Mouse (Mus musculus) forebrain, embryonic 13.5 days (tissue): ENCODE measurements around the gene Acer3. TPM values are rescaled to one million over a fixed set of nuclear protein-coding genes. Genes with fewer than 3 reads are reported as not detected.
A peak's percentile ranks its signal among the peaks of the same experiment; 100 is the strongest.

Source experiments
- ATAC-seq: fragments of 200-750 bp; cut with Nextera tagmentation; 2 replicates; pipeline ENCODE4 v1.8.0; 2017
- H3K27ac ChIP-seq: fragments of 300-500 bp; sonication (generic); 2 replicates; pipeline ENCODE4 v1.5.1; 2015; ENCODE audit warnings: inconsistent platforms, mild to moderate bottlenecking, moderate library complexity
- H3K27me3 ChIP-seq: fragments of 300-500 bp; sonication (generic); 2 replicates; pipeline ENCODE4 v1.6.1; 2015; ENCODE audit warnings: mild to moderate bottlenecking, inconsistent platforms
- H3K36me3 ChIP-seq: fragments of 300-500 bp; sonication (generic); 2 replicates; pipeline ENCODE4 v1.6.1; 2015; ENCODE audit warnings: mild to moderate bottlenecking, inconsistent platforms; ENCODE audit not compliant: poor library complexity, severe bottlenecking
- H3K4me1 ChIP-seq: fragments of 300-500 bp; sonication (generic); 2 replicates; pipeline ENCODE4 v1.6.1; 2015; ENCODE audit warnings: inconsistent platforms
- H3K4me2 ChIP-seq: fragments of 300-500 bp; sonication (generic); 2 replicates; pipeline ENCODE4 v1.6.1; 2015; ENCODE audit warnings: inconsistent platforms, mild to moderate bottlenecking, moderate library complexity
- H3K4me3 ChIP-seq: fragments of 300-500 bp; sonication (generic); 2 replicates; pipeline ENCODE4 v1.5.1; 2015; ENCODE audit warnings: mild to moderate bottlenecking, inconsistent platforms
- H3K9ac ChIP-seq: fragments of 300-500 bp; sonication (generic); 2 replicates; pipeline ENCODE4 v1.6.1; 2015; ENCODE audit warnings: mild to moderate bottlenecking, inconsistent platforms
- H3K9me3 ChIP-seq: fragments of 300-500 bp; sonication (generic); replicated peaks from 2 replicates; pipeline ENCODE4 v1.6.1; 2016; ENCODE audit warnings: inconsistent platforms
- WGBS: fragments of 180-500 bp; shearing (Covaris S2); methylation state at CpG from one replicate; pipeline ENCODE4 v1.1.7; 2015; 5-methylcytosine and 5-hydroxymethylcytosine counted together
- polyA plus RNA-seq: library from polyadenylated mRNA; unstranded; fragments of >200 nt; fragmentation: Nextera tagmentation; extraction: Ambion mirVana; gene quantifications from 2 replicates; pipeline ENCODE4 v1.2.1, GENCODE M21; 2015

The Acer3 gene
- polyA plus RNA-seq, 1 experiment from 2014 or later, result 9.3 TPM

- Histone ChIP-seq H3K4me3 (no peak overlapping the region), H3K27me3 (no peaks in the 10 kb centered on the region), H3K27ac (no peak overlapping the region), H3K9ac (no peak overlapping the region), H3K36me3 (no peaks in the 10 kb centered on the region), H3K4me2 (no peak overlapping the region), H3K9me3 (no peaks in the 10 kb centered on the region), H3K4me1 (no peaks in the 10 kb centered on the region)
- ATAC-seq, result no peak
- 79% methylated on average over 3 of the region's 3 CpGs for WGBS
Observed at GRCm38 (mm10) chr7:98331932-98332331, 10.9 kb upstream of the Acer3 start.

- Histone ChIP-seq H3K4me3 (no peak overlapping the region), H3K4me1 (no peaks in the 10 kb centered on the region), H3K27me3 (no peaks in the 10 kb centered on the region), H3K9ac (no peak overlapping the region), H3K9me3 (no peaks in the 10 kb centered on the region), H3K27ac (no peak overlapping the region), H3K36me3 (no peaks in the 10 kb centered on the region), H3K4me2 (no peak overlapping the region)
- WGBS, result 75% methylated on average over 2 of the region's 2 CpGs
- no peak for ATAC-seq
Observed at GRCm38 (mm10) chr7:98330375-98331002, 9.5 kb upstream of the Acer3 start.

- Histone ChIP-seq H3K4me1 (no peaks in the 10 kb centered on the region), H3K27me3 (no peaks in the 10 kb centered on the region), H3K9ac (no peak overlapping the region), H3K27ac (no peak overlapping the region), H3K4me3 (no peak overlapping the region), H3K4me2 (no peak overlapping the region), H3K36me3 (no peaks in the 10 kb centered on the region), H3K9me3 (no peaks in the 10 kb centered on the region)
- 76% methylated on average over 7 of the region's 7 CpGs for WGBS
- no peak for ATAC-seq
Observed at GRCm38 (mm10) chr7:98329651-98330374, 8.8 kb upstream of the Acer3 start.

- no peak overlapping the region for H3K9ac ChIP-seq
- peaks cover 10% of the 10 kb centered on the region for H3K4me1 ChIP-seq
- no peaks in the 10 kb centered on the region for H3K9me3 ChIP-seq
- WGBS, result 56% methylated on average over 2 of the region's 2 CpGs
- no peak overlapping the region for H3K4me2 ChIP-seq
- ATAC-seq, result no peak
- no peak overlapping the region for H3K4me3 ChIP-seq
- no peaks in the 10 kb centered on the region for H3K27me3 ChIP-seq
- no peak overlapping the region for H3K27ac ChIP-seq
- H3K36me3 ChIP-seq, result no peaks in the 10 kb centered on the region
Observed at GRCm38 (mm10) chr7:98328311-98328710, 7.3 kb upstream of the Acer3 start.

DNA sequence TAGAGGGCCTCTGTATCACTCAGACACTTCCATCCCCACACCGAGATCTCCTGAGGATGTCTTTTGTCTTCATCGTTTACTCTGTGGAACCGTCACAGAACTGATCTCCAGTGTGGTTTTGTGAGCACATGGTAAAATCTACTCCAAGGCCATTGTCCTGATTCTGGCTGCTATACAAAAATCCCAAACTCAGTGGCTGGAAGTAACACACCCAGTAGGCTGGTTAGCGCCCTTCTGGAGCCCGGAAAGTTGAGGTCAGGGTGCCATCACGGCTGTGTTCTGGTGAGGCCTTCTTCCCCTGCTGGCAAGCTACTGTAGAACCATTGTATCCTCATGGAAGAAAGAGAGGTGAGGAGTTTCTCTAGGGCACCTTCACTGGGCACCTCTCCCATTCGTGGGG, 5.0 kb upstream of the Acer3 start:
- peaks cover 14% of the 10 kb centered on the region for H3K4me1 ChIP-seq
- peaks cover 11% of the 10 kb centered on the region for H3K27me3 ChIP-seq
- WGBS, result 90% methylated on average over 7 of the region's 7 CpGs
- no peak overlapping the region for H3K4me2 ChIP-seq
- no peaks in the 10 kb centered on the region for H3K36me3 ChIP-seq
- H3K9ac ChIP-seq, result no peak overlapping the region
- H3K27ac ChIP-seq, result no peak overlapping the region
- no peak overlapping the region for H3K4me3 ChIP-seq
- no peaks in the 10 kb centered on the region for H3K9me3 ChIP-seq
- ATAC-seq, result no peak

DNA sequence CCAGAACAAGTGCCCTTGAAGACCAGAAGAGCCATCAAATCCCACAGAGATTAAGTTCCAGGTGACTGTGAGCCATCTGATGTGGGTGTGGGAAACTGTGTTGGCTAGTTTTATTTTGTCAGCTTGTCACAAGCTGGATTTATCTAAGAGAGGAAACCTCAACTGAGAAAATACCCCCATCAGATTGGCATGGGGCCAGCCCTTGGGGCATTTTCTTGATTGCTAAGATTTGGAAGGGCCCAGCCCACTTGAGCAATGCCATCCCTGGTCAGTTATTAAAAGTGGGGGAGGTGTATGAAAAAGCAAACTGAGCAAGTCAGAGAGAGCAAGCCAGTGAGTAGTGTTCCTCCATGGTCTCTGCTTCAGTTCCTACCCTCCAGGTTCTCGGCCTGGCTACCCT, 3.2 kb upstream of the Acer3 start:
- Histone ChIP-seq H3K27me3 (peaks cover 11% of the 10 kb centered on the region), H3K9me3 (no peaks in the 10 kb centered on the region), H3K27ac (no peak overlapping the region), H3K4me3 (no peak overlapping the region), H3K9ac (no peak overlapping the region), H3K36me3 (no peaks in the 10 kb centered on the region), H3K4me1 (peaks cover 14% of the 10 kb centered on the region), H3K4me2 (no peak overlapping the region)
- ATAC-seq, result no peak; the same call in 1 of the 2 replicates
- WGBS, result 71% methylated on average over 1 of the region's 1 CpGs

DNA sequence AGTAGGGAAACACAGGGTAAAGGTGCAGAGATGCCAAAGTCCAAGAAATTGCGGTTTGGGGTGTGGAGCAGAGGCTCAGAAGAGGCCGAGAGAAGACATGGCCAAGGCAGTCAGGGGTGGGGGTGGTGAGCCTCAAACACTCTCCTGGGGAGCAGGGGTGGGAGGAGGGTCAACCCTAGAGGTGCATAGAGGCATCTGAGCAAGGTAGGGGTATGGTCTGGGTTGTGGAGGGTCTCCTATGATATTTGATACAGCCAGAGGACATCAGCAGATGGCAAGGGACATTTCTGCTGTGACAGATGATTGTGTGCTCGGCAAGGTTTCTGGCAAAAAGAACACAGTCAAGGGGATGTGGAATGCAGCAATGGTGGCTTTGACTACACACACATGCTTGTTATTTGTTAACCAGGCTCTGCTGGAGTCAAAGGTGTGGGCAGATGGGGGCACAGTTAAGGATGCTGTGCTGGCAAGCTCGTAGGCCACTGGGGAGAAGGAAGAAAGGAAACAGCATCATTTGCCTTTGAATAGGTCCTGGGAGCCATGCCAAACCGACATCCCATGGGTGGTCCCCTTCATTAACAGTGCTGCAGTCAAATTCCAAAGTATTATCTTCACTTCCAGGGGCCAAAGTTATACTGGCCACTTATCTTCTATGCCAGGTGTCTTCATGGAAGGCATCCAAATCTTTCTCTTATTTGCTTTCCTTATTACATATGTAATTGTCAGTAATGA, 2.4 kb upstream of the Acer3 start:
- Histone ChIP-seq H3K36me3 (no peaks in the 10 kb centered on the region), H3K4me2 (no peak overlapping the region), H3K27me3 (peaks cover 11% of the 10 kb centered on the region), H3K9ac (no peak overlapping the region), H3K4me1 (peaks cover 14% of the 10 kb centered on the region), H3K9me3 (no peaks in the 10 kb centered on the region), H3K4me3 (no peak overlapping the region), H3K27ac (peak overlapping the region; percentile 44)
- peak; percentile 88 for ATAC-seq
- WGBS, result 24% methylated on average over 5 of the region's 5 CpGs

- H3K36me3 ChIP-seq, result no peaks in the 10 kb centered on the region
- no peak overlapping the region for H3K9ac ChIP-seq
- H3K4me3 ChIP-seq, result no peak overlapping the region
- peaks cover 14% of the 10 kb centered on the region for H3K4me1 ChIP-seq
- no peak overlapping the region for H3K27ac ChIP-seq
- H3K9me3 ChIP-seq, result no peaks in the 10 kb centered on the region
- H3K27me3 ChIP-seq, result peaks cover 11% of the 10 kb centered on the region
- ATAC-seq, result no peak
- H3K4me2 ChIP-seq, result no peak overlapping the region
- WGBS, result 78% methylated on average over 3 of the region's 3 CpGs
Observed at GRCm38 (mm10) chr7:98322415-98322814, 1.4 kb upstream of the Acer3 start.

- H3K27me3 ChIP-seq, result peaks cover 11% of the 10 kb centered on the region
- H3K4me1 ChIP-seq, result peaks cover 14% of the 10 kb centered on the region
- no peak overlapping the region for H3K4me2 ChIP-seq
- no peak overlapping the region for H3K9ac ChIP-seq
- 87% methylated on average over 7 of the region's 7 CpGs for WGBS
- ATAC-seq, result no peak
- H3K36me3 ChIP-seq, result no peaks in the 10 kb centered on the region
- H3K4me3 ChIP-seq, result no peak overlapping the region
- no peak overlapping the region for H3K27ac ChIP-seq
- no peaks in the 10 kb centered on the region for H3K9me3 ChIP-seq
Observed at GRCm38 (mm10) chr7:98320006-98320556, 927 bp downstream of the Acer3 start.

DNA sequence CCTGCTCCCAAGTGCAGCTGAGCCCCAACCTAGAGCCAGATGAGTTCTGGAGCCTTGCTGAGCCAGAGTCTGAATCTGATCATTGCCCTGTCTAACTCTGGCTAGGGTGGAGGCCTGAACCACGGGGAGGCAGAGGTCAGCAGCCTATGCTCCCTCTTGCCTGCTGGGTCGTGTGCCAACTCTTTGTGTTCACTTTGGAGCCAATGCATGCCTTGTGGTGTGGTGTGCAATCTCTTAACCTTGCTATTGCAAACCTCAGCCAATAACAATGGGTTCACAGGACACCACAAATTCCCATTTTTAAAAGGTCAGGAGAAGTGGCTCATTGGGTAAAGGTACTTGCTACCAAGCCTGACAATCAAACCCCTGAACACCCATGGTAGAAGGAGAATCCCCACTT, 4.4 kb downstream of the Acer3 start:
- Histone ChIP-seq H3K27me3 (peaks cover 4% of the 10 kb centered on the region; the same call in 1 of the 2 replicates), H3K9me3 (no peaks in the 10 kb centered on the region), H3K4me1 (no peaks in the 10 kb centered on the region), H3K4me2 (no peak overlapping the region), H3K4me3 (no peak overlapping the region), H3K36me3 (no peaks in the 10 kb centered on the region), H3K27ac (no peak overlapping the region), H3K9ac (no peak overlapping the region)
- 40% methylated on average over 2 of the region's 2 CpGs for WGBS
- no peak for ATAC-seq

DNA sequence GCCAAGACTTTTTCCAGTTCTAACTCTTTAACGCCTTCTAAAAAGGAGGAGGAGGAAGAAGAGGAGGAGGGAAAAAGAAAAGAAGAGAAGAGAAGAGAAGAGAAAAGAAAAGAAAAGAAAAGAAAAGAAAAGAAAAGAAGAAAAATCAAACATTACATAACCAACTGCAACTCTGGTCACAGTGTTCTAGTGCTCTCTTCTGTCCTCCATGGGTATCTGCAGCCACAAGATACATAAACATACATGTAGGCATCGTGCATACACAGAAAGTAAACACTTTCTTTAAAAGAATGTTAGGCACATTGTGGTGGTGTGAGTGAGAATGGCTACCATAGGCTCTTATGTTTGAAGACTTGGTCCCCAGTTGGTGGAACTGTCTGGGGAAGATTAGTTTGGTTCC, 5.9 kb downstream of the Acer3 start:
- no peak for ATAC-seq
- Histone ChIP-seq H3K36me3 (no peaks in the 10 kb centered on the region), H3K27me3 (0 out of 2 replicates have a peak, but pooled peaks cover 5% of the 10 kb centered on the region), H3K4me3 (no peak overlapping the region), H3K9ac (no peak overlapping the region), H3K27ac (no peak overlapping the region), H3K4me2 (no peak overlapping the region), H3K4me1 (no peaks in the 10 kb centered on the region), H3K9me3 (no peaks in the 10 kb centered on the region)
- WGBS, result 81% methylated on average over 2 of the region's 2 CpGs
